Mouse (Mus musculus) forebrain, embryonic 13.5 days (tissue): ENCODE data around the gene Pafah2. TPM values are rescaled to one million over a fixed set of nuclear protein-coding genes. Genes with fewer than 3 reads are reported as not detected.

ENCODE experiments used
- ATAC-seq: fragments of 200-750 bp; cut with Nextera tagmentation; 2 replicates; pipeline ENCODE4 v1.8.0; 2017
- H3K27ac ChIP-seq: fragments of 300-500 bp; sonication (generic); 2 replicates; pipeline ENCODE4 v1.5.1; 2015; ENCODE audit warnings: inconsistent platforms, mild to moderate bottlenecking, moderate library complexity
- H3K27me3 ChIP-seq: fragments of 300-500 bp; sonication (generic); 2 replicates; pipeline ENCODE4 v1.6.1; 2015; ENCODE audit warnings: mild to moderate bottlenecking, inconsistent platforms
- H3K36me3 ChIP-seq: fragments of 300-500 bp; sonication (generic); 2 replicates; pipeline ENCODE4 v1.6.1; 2015; ENCODE audit warnings: mild to moderate bottlenecking, inconsistent platforms; ENCODE audit not compliant: poor library complexity, severe bottlenecking
- H3K4me1 ChIP-seq: fragments of 300-500 bp; sonication (generic); 2 replicates; pipeline ENCODE4 v1.6.1; 2015; ENCODE audit warnings: inconsistent platforms
- H3K4me2 ChIP-seq: fragments of 300-500 bp; sonication (generic); 2 replicates; pipeline ENCODE4 v1.6.1; 2015; ENCODE audit warnings: inconsistent platforms, mild to moderate bottlenecking, moderate library complexity
- H3K4me3 ChIP-seq: fragments of 300-500 bp; sonication (generic); 2 replicates; pipeline ENCODE4 v1.5.1; 2015; ENCODE audit warnings: mild to moderate bottlenecking, inconsistent platforms
- H3K9ac ChIP-seq: fragments of 300-500 bp; sonication (generic); 2 replicates; pipeline ENCODE4 v1.6.1; 2015; ENCODE audit warnings: mild to moderate bottlenecking, inconsistent platforms
- H3K9me3 ChIP-seq: fragments of 300-500 bp; sonication (generic); replicated peaks from 2 replicates; pipeline ENCODE4 v1.6.1; 2016; ENCODE audit warnings: inconsistent platforms
- WGBS: fragments of 180-500 bp; shearing (Covaris S2); methylation state at CpG from one replicate; pipeline ENCODE4 v1.1.7; 2015; 5-methylcytosine and 5-hydroxymethylcytosine counted together
- polyA plus RNA-seq: library from polyadenylated mRNA; unstranded; fragments of >200 nt; fragmentation: Nextera tagmentation; extraction: Ambion mirVana; gene quantifications from 2 replicates; pipeline ENCODE4 v1.2.1, GENCODE M21; 2015

Pafah2 gene
- polyA plus RNA-seq, 1 experiment from 2014 or later = 6.3 TPM

DNA sequence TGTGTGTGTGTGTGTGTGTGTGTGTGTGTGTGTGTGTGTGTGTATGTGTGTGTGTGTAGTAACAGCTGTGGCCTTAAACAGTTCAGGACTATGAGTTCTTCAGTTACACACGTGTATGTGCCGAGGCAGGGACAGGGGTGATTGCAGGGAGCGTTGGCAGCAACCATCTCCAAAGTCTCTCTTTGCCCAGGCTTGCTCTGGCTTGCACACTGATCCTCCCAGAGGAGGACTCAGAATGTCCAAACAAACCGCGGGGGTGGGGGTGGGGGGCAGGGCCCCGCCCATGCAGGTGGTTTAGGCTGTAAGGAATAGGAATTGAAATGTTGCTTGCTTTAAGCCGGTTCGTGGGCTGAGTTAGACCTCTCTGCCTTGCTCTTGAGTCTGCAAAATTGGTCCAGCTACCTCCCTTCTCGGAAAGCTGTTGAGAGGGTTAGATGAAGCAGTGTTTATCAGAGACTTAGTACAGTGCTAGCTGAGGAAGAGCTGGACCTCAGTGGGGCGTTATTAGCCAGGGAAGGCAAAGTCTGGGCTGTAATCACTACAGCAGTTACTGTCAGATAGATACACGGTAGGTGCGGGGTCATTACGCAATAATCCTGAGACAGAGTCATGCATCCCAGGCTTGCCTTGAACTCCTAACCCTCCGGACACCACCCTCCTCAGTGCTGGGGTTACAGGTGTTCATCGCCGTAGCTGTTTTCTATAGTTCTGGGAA is 5.9 kb downstream of the Pafah2 start:
- no peaks in the 10 kb centered on the region for H3K27me3 ChIP-seq
- peaks cover 41% of the 10 kb centered on the region for H3K4me1 ChIP-seq
- WGBS = 70% methylated on average over 16 of the region's 16 CpGs
- ATAC-seq = no peak
- no peak overlapping the region; the same call in 1 of the 2 replicates for H3K9ac ChIP-seq
- H3K36me3 ChIP-seq = no peaks in the 10 kb centered on the region
- H3K9me3 ChIP-seq = no peaks in the 10 kb centered on the region
- H3K27ac ChIP-seq = peak overlapping the region; percentile 57; the same call in 1 of the 2 replicates
- no peak overlapping the region for H3K4me3 ChIP-seq
- H3K4me2 ChIP-seq = peak overlapping the region; percentile 71

- Histone ChIP-seq H3K27me3 (no peaks in the 10 kb centered on the region), H3K9me3 (no peaks in the 10 kb centered on the region), H3K36me3 (no peaks in the 10 kb centered on the region), H3K4me3 (no peak overlapping the region), H3K4me2 (no peak overlapping the region), H3K27ac (no peak overlapping the region), H3K9ac (no peak overlapping the region), H3K4me1 (peaks cover 34% of the 10 kb centered on the region)
- WGBS = 79% methylated on average over 16 of the region's 16 CpGs
- no peak for ATAC-seq
These were observed 6.6 kb downstream of the Pafah2 start for GRCm38 (mm10) chr4:134402571-134403262.

GRCm38 (mm10) chr4:134403721-134404120 is 7.6 kb downstream of the Pafah2 start:
- no peaks in the 10 kb centered on the region for H3K9me3 ChIP-seq
- H3K4me2 ChIP-seq = no peak overlapping the region
- H3K27ac ChIP-seq = no peak overlapping the region
- H3K9ac ChIP-seq = no peak overlapping the region
- peaks cover 33% of the 10 kb centered on the region for H3K4me1 ChIP-seq
- no peak overlapping the region for H3K4me3 ChIP-seq
- no peak for ATAC-seq
- WGBS = 57% methylated on average over 7 of the region's 7 CpGs
- H3K27me3 ChIP-seq = no peaks in the 10 kb centered on the region
- no peaks in the 10 kb centered on the region for H3K36me3 ChIP-seq

DNA sequence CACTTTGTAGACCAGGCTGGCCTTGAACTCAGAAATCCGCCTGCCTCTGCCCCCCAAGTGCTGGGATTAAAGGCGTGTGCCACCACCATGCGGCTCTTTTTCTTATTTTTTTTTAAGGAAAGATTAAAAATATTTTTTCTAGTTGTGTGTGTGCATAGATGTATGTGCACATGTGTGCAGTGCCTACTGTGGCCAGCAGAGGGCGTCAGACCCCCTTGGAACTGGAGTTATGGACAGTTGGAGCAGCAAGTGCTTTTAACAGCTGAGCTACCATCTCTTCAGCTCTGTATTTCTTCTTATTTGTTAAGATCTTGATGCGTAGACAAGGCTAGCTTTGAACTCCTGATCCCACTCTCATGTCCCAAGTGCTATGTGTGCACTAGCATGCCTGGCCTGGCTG is 13.2 kb downstream of the Pafah2 start:
- H3K9me3 ChIP-seq = no peaks in the 10 kb centered on the region
- H3K9ac ChIP-seq = no peak overlapping the region
- H3K4me3 ChIP-seq = no peak overlapping the region
- no peaks in the 10 kb centered on the region for H3K4me1 ChIP-seq
- H3K27me3 ChIP-seq = no peaks in the 10 kb centered on the region
- WGBS = 72% methylated on average over 5 of the region's 5 CpGs
- H3K27ac ChIP-seq = no peak overlapping the region
- ATAC-seq = no peak
- no peak overlapping the region for H3K4me2 ChIP-seq
- 0 out of 2 replicates have a peak, but pooled peaks cover 3% of the 10 kb centered on the region for H3K36me3 ChIP-seq

DNA sequence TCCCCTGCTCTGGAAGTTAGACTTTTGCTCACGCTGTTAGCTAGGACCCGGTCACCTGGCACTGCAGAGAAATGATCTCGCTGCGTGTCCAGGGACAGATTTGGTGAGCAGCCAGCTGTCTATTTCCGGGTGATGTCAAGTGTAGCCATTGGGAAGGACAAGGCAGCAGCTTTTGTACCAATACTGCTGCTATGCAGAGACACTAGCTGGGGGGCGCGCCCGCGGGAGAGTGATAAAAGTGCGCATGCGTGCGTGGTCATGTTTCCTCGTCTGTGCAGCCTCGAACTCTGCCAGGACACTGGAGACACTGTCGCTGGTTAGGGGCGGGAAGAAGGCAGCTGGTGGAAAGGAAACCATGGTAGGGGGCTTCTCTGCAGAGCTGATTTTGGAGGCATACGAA is 20.1 kb downstream of the Pafah2 start:
- no peak for ATAC-seq
- no peak overlapping the region for H3K4me3 ChIP-seq
- H3K36me3 ChIP-seq = peaks cover 14% of the 10 kb centered on the region; the same call in 1 of the 2 replicates
- no peak overlapping the region for H3K9ac ChIP-seq
- H3K4me1 ChIP-seq = no peaks in the 10 kb centered on the region
- no peaks in the 10 kb centered on the region for H3K27me3 ChIP-seq
- no peak overlapping the region for H3K4me2 ChIP-seq
- H3K27ac ChIP-seq = no peak overlapping the region
- 85% methylated on average over 17 of the region's 17 CpGs for WGBS
- H3K9me3 ChIP-seq = no peaks in the 10 kb centered on the region

GRCm38 (mm10) chr4:134416602-134417001 is 20.5 kb downstream of the Pafah2 start:
- Histone ChIP-seq H3K27me3 (no peaks in the 10 kb centered on the region), H3K4me1 (no peaks in the 10 kb centered on the region), H3K4me3 (no peak overlapping the region), H3K36me3 (peaks cover 14% of the 10 kb centered on the region; the same call in 1 of the 2 replicates), H3K27ac (no peak overlapping the region), H3K4me2 (no peak overlapping the region), H3K9me3 (no peaks in the 10 kb centered on the region), H3K9ac (no peak overlapping the region)
- ATAC-seq = no peak
- 72% methylated on average over 15 of the region's 15 CpGs for WGBS

DNA sequence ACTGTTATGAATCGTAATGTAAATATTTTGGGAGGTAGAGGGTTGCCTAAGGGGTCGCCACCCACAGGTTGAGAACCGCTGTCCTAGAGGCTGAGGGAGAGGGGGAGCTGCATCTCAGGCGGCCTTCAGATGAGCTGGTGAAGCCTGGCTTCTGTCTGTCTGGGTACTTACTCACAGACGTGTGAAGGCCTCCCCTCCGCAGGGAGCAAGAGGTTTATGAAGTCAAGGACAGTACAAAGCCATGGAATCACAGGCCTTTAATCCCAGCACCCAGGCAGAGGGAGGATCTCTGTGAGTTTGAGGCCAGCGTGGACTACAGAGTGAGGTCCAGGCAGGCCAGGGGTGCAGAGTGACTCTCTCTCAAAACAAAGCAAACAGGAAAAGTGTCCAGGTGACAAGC is 21.0 kb downstream of the Pafah2 start:
- no peak overlapping the region for H3K4me2 ChIP-seq
- 80% methylated on average over 7 of the region's 7 CpGs for WGBS
- no peaks in the 10 kb centered on the region for H3K27me3 ChIP-seq
- H3K9ac ChIP-seq = no peak overlapping the region
- H3K27ac ChIP-seq = no peak overlapping the region
- H3K36me3 ChIP-seq = peaks cover 14% of the 10 kb centered on the region; the same call in 1 of the 2 replicates
- no peaks in the 10 kb centered on the region for H3K9me3 ChIP-seq
- no peaks in the 10 kb centered on the region for H3K4me1 ChIP-seq
- ATAC-seq = no peak
- H3K4me3 ChIP-seq = no peak overlapping the region

- Histone ChIP-seq H3K27me3 (no peaks in the 10 kb centered on the region), H3K4me2 (no peak overlapping the region), H3K4me3 (no peak overlapping the region), H3K36me3 (peaks cover 11% of the 10 kb centered on the region; the same call in 1 of the 2 replicates), H3K27ac (no peak overlapping the region), H3K9me3 (no peaks in the 10 kb centered on the region), H3K4me1 (no peaks in the 10 kb centered on the region), H3K9ac (no peak overlapping the region)
- no peak for ATAC-seq
- 67% methylated on average over 11 of the region's 11 CpGs for WGBS
These were observed 25.9 kb downstream of the Pafah2 start for GRCm38 (mm10) chr4:134421971-134422370.

- no peak overlapping the region for H3K27ac ChIP-seq
- no peak overlapping the region for H3K4me2 ChIP-seq
- H3K4me3 ChIP-seq = no peak overlapping the region
- ATAC-seq = no peak
- no peaks in the 10 kb centered on the region for H3K36me3 ChIP-seq
- no peaks in the 10 kb centered on the region for H3K4me1 ChIP-seq
- WGBS = 83% methylated on average over 7 of the region's 7 CpGs
- H3K9me3 ChIP-seq = no peaks in the 10 kb centered on the region
- no peaks in the 10 kb centered on the region for H3K27me3 ChIP-seq
- H3K9ac ChIP-seq = no peak overlapping the region
These were observed 27.8 kb downstream of the Pafah2 start for GRCm38 (mm10) chr4:134423949-134424348.

DNA sequence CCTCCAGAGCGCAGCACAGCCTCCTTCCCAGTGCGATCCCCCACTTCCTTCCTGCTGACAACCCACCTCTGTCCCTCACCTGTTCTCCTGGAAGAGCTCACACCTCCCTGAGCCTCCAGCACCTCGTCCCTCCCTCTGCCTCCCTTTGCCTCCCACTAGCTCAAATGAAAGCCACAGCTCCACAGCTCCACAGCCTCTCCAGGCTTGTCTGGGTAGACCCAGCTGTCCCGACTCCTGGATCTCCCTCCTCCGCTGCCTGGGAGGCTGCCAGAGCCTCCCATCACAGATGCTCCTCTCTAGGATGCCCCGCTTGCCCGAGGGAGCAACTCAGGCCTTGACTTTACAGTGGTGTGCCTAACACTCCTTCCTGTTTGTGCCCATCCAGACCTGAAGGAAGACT is 29.0 kb downstream of the Pafah2 start:
- no peaks in the 10 kb centered on the region for H3K27me3 ChIP-seq
- no peaks in the 10 kb centered on the region for H3K9me3 ChIP-seq
- 81% methylated on average over 7 of the region's 7 CpGs for WGBS
- peaks cover 7% of the 10 kb centered on the region for H3K4me1 ChIP-seq
- no peak overlapping the region for H3K4me3 ChIP-seq
- no peaks in the 10 kb centered on the region for H3K36me3 ChIP-seq
- H3K9ac ChIP-seq = no peak overlapping the region
- H3K4me2 ChIP-seq = no peak overlapping the region
- no peak for ATAC-seq
- H3K27ac ChIP-seq = 0 out of 2 replicates have a peak overlapping the region, but pooled peaks have one; percentile 25

DNA sequence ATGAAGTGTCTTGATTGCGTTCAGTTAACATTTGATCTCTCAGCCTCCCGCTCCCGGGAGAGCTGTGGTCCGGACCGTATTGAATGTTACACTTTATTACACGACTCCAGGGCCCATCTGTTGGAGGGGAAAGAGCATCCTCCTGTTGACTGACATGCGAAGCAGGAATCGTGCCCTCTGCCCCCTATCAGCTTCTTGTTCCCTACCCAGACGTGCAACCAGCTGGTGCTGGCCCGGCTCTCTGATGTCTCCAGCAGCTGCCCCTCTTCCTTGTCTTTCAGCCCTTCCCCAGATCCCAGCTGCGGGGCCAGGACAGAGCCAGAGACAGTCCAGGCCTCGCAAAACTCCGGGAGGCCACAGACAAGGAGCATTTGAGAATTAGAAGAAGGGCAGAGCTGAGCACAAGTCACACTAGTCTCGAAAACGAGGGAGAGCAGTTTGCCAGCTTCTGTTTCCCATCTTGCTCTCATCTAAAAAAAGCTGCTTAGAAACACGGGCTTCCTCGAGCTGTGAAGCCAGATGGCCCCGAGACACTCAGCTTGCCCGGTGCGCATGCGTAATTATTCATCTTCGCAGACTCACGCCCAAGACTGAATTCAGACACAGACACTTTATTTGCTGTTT is 34.4 kb downstream of the Pafah2 start:
- H3K27me3 ChIP-seq = no peaks in the 10 kb centered on the region
- no peaks in the 10 kb centered on the region for H3K36me3 ChIP-seq
- H3K4me1 ChIP-seq = peaks cover 26% of the 10 kb centered on the region
- peak; percentile 86 for ATAC-seq
- peak overlapping the region; percentile 46 for H3K4me2 ChIP-seq
- 33% methylated on average over 23 of the region's 23 CpGs for WGBS
- H3K4me3 ChIP-seq = no peak overlapping the region
- H3K9me3 ChIP-seq = no peaks in the 10 kb centered on the region
- peak overlapping the region; percentile 99 for H3K27ac ChIP-seq
- H3K9ac ChIP-seq = peak overlapping the region; percentile 48; the same call in 1 of the 2 replicates

GRCm38 (mm10) chr4:134432686-134433360 is 36.7 kb downstream of the Pafah2 start:
- H3K27ac ChIP-seq = no peak overlapping the region

More at GRCm38 (mm10) chr4:134432686-134433360, 36.7 kb downstream of the Pafah2 start:
- Histone ChIP-seq H3K4me1 (peaks cover 26% of the 10 kb centered on the region), H3K36me3 (no peaks in the 10 kb centered on the region), H3K9ac (no peak overlapping the region), H3K9me3 (no peaks in the 10 kb centered on the region), H3K4me2 (no peak overlapping the region), H3K4me3 (no peak overlapping the region), H3K27me3 (no peaks in the 10 kb centered on the region)
- 89% methylated on average over 15 of the region's 15 CpGs for WGBS
- no peak for ATAC-seq
